Mouse (Mus musculus) embryo, embryonic 9.5 days (tissue): ENCODE measurements around the gene Olfr32.
"Not testable (repeated sequence)": the region's sequence is repeated elsewhere in the genome, so short reads cannot be mapped to it uniquely, and the experiment has no call there.

ENCODE experiments used
- DNase-seq: peaks from one replicate; pipeline ENCODE4 v3.0.0-alpha.2; 2017; ENCODE audit errors: extremely low spot score

Olfr32 gene

GRCm38 (mm10) chr2:90142196-90142595 lies at the start of gene Olfr32:
Gene Olfr32, minus strand, starts transcription at chr2:90142296.
- no peak for DNase-seq

DNA sequence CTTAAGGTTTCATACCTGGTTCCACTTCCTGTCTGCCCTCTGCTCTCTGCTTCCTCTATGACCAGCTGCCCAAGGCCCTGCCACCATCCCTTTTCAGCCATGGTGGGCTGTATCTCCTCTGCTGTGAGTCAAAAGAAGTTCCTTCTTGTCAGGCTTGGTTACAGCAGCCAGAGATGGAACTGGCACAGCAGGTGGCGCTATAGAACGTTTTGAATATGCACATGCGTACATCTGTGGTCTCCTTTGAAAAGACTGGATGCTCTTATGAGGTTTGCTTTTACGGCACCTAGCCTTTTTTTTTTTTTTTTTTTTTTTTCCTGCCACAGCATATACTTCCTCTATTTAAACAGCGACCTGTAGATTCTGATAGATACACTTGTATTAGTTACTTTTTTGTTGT lies 45.0 kb upstream of the Olfr32 start:
- DNase-seq = not testable (repeated sequence)

DNA sequence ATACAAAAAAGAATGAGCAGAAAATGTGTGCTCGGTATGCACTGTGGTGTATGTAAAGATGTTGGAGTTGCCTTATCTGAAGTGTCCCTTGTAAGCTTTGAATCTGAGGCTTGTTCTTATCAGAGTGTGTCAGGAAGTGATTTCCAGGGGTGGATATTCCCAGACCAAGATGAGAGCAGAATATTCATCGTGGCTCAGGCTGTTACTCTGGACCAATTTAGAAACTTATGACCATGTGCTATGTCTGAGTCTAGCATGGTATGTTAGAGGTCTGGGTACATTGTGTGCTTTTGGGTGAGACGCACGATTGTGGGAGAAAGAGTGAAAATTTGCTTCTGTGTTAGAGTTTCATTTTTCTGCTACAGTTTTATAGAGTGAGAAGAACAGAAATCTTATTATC lies 44.0 kb upstream of the Olfr32 start:
- not testable (repeated sequence) for DNase-seq

DNA sequence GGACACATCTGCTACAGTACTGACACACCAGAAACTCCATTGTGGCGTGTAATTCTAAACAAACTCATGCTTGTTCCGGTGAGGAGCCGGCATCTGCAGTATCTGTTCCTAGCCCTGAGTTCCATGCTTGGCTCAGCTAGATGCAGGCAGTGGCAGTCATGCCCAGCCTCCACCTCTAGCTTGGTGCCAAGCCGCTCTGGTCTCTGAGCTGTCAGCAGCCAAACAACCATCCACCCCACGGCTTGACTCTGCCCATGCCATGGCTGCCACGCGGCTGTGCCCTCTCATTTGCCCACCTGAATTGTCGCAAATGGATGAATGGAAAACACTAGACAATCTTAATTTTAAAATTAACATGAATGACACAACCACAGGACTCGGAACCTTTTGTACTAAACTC lies 11.8 kb upstream of the Olfr32 start:
- no peak for DNase-seq

DNA sequence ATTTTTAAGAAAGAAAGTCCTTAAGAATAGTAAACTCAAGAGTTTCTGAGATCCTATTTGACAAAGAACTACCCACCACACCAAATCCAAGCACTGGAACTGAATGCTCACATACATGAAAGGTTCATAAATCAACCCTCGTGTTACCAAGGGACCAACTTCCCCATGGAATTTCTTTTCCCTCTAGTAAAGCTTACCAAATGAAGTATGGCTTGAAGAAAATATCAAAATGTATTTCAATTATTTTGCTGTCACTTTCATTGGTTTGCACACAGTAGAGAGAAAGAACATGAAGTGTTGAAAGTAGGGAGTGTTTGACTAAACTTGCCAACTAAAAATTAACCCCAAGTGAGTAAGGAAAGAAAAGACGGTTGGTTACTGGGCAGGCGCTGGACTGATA lies 10.9 kb upstream of the Olfr32 start, which contains the start of gene Olfr1270:
TSS of gene Olfr1270 (minus strand) at position 101 of the 400 bp plus-strand sequence.
- DNase-seq = no peak

DNA sequence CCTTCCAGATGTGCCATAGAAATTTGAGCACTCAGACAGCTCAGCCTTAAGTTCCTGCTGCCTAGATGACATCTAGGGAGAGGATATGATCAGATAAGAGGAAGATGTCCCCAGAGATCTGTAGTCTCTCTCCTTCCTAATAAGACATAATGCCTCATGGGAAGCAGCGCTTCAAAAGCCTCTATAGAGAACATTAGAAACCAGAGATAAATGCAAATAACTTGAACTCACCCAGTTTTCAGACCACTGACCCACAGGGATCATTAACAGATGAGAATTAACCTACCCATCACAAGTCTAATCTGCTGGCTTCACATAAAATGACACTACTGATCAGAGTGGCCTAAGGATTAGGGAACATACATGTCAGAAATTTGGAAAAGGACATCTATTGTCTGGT lies 20.8 kb downstream of the Olfr32 start, which contains the start of gene Olfr1269:
TSS of gene Olfr1269 (minus strand) at position 101 of the 400 bp plus-strand sequence.
- no peak for DNase-seq
